Mouse (Mus musculus) ES-CJ7 (cell line): Measurements from ENCODE around the gene Twnk.

Experiments used
- DNase-seq: peaks from one replicate; pipeline ENCODE4 v3.0.0; 2011; ENCODE audit warnings: low read depth, low spot score

Gene Twnk

GRCm38 (mm10) chr19:45048644-45049365 is 43.3 kb downstream of the Twnk start:
- no peak for DNase-seq

GRCm38 (mm10) chr19:45049523-45049922 is 44.1 kb downstream of the Twnk start:
- no peak for DNase-seq

GRCm38 (mm10) chr19:45053451-45053850 is 48.0 kb downstream of the Twnk start:
- DNase-seq = no peak

- DNase-seq = no peak
Observed at GRCm38 (mm10) chr19:45054892-45055690, 49.6 kb downstream of the Twnk start.

- DNase-seq = peak; percentile 63
Observed at GRCm38 (mm10) chr19:45056364-45056763, 50.9 kb downstream of the Twnk start.

- no peak for DNase-seq
Observed at GRCm38 (mm10) chr19:45056908-45057698, 51.6 kb downstream of the Twnk start.

GRCm38 (mm10) chr19:45057724-45058112 is 52.3 kb downstream of the Twnk start:
- no peak for DNase-seq

GRCm38 (mm10) chr19:45058113-45058839 is 52.8 kb downstream of the Twnk start:
- peak; percentile 97 for DNase-seq

- no peak for DNase-seq
Observed at GRCm38 (mm10) chr19:45058841-45059240, 53.4 kb downstream of the Twnk start.
